In the genomic region with DNA sequence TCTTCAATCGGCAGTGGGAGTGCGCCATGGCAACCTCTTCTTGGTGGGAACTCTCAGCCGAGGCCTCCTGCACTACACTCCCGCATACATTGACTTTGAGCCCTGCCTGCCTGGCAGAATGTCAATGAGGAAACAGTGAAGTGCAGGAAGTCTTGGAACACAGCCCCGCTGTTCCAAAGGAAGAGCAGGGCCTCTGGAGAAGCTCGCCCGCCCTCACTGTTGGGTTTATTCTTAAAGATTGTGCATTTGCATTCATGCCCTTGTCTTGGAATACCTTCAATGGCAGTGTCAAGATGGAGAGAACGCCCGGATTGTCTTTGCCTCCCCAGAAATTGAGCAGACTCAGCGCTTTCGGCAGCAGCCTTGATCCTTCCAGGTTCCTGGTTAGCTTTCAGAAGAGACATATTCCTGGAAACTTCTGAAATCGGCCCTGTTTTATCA, we compare ENCODE assay signal across 8 mouse cellular contexts.
A peak's percentile ranks its signal among the peaks of the same experiment; 100 is the strongest.
DNase-seq lines count a peak whose midpoint lies in the region; ATAC-seq lines count a peak whose summit lies in the region.

No protein-coding gene starts in this region.

- no peak overlapping the region for H3K9ac ChIP-seq in midbrain, embryonic 15.5 days

- H3K4me2 ChIP-seq in midbrain, embryonic 15.5 days = peak overlapping the region; percentile 18; the same call in 1 of the 2 replicates

- peak overlapping the region; percentile 47; the same call in 1 of the 2 replicates for H3K27ac ChIP-seq in midbrain, embryonic 15.5 days

- 32% methylated on average over 12 of the region's 12 CpGs for WGBS in midbrain, embryonic 15.5 days

- peaks cover 11% of the 10 kb centered on the region for H3K4me1 ChIP-seq in midbrain, embryonic 15.5 days

- H3K4me3 ChIP-seq in midbrain, embryonic 15.5 days = no peak overlapping the region

- H3K9me3 ChIP-seq in midbrain, embryonic 15.5 days = no peaks in the 10 kb centered on the region

- ATAC-seq in cerebellum, adult (ENCODE audit: insufficient number of reproducible peaks, low FRiP score, low TSS enrichment) = no peak
- peak; percentile 80 for ATAC-seq in midbrain, embryonic 15.5 days (replicated peaks)
- no peak for ATAC-seq in CD4-positive, CD25-positive, alpha-beta regulatory T cell, adult 4 months

- DNase-seq in cerebellum, postnatal 25 days = peak; percentile 41 to 50
- peak; percentile 66 for DNase-seq in ES-CJ7 (ENCODE audit: low read depth, low spot score)
- peak; percentile 31 to 49 for DNase-seq in frontal cortex, postnatal 14 days (ENCODE audit: low spot score in 2 of 2)
- DNase-seq in left cerebral cortex, adult 18-20 months (ENCODE audit: low spot score in 2 of 2) = peak; percentile 20 to 38
- DNase-seq in adrenal gland, postnatal 25 days = no peak

- no peaks in the 10 kb centered on the region for H3K36me3 ChIP-seq in midbrain, embryonic 15.5 days (replicated peaks)

- no peaks in the 10 kb centered on the region for H3K27me3 ChIP-seq in midbrain, embryonic 15.5 days (replicated peaks)
